ENCODE assay signal across 19 mouse cellular contexts in genomic region chr7:126007132-126007910, GRCm38 (mm10).
A peak's percentile ranks its signal among the peaks of the same experiment; 100 is the strongest.
DNase-seq lines count a peak whose midpoint lies in the region; ATAC-seq and TF ChIP-seq lines count a peak whose summit lies in the region.
"Had no signal": no experiment of that assay in that cellular context is flagged by ENCODE, and none has a peak within 500 bp of the region (broad histone marks: within the 10 kb centered on the region; RNA-seq: fewer than 3 reads in every experiment).

No protein-coding gene starts in this region.

- peak overlapping the region; percentile 84 for H3K27ac ChIP-seq in hindbrain, embryonic 10.5 days
- no peak overlapping the region for H3K27ac ChIP-seq in hindbrain, postnatal 0 days
- H3K27ac ChIP-seq in neural tube, embryonic 11.5 days (ENCODE audit: low read depth, low read length), result peak overlapping the region; percentile 81
- H3K27ac ChIP-seq in neural tube, embryonic 15.5 days (replicated peaks), result peak overlapping the region; percentile 28; the same call in 1 of the 2 replicates
- H3K27ac ChIP-seq: embryonic facial prominence, embryonic 15.5 days; forebrain, embryonic 10.5 days; hindbrain, embryonic 15.5 days had no signal

- no peak overlapping the region for H3K4me3 ChIP-seq in hindbrain, embryonic 10.5 days
- no peak overlapping the region for H3K4me3 ChIP-seq in hindbrain, postnatal 0 days (ENCODE audit: low read length)
- H3K4me3 ChIP-seq in neural tube, embryonic 11.5 days (ENCODE audit: low read depth, low read length), result no peak overlapping the region
- H3K4me3 ChIP-seq in neural tube, embryonic 15.5 days (replicated peaks), result no peak overlapping the region
- H3K4me3 ChIP-seq: embryonic facial prominence, embryonic 15.5 days; erythroblast, embryonic 14.5 days; forebrain, embryonic 10.5 days; heart, embryonic 12.5 days; hindbrain, embryonic 15.5 days had no signal

- no peaks in the 10 kb centered on the region for H3K36me3 ChIP-seq in hindbrain, embryonic 10.5 days
- no peaks in the 10 kb centered on the region for H3K36me3 ChIP-seq in hindbrain, postnatal 0 days (ENCODE audit: insufficient read depth, low read length)
- no peaks in the 10 kb centered on the region for H3K36me3 ChIP-seq in neural tube, embryonic 11.5 days (ENCODE audit: control insufficient read depth, insufficient read depth, low read length)
- H3K36me3 ChIP-seq in neural tube, embryonic 15.5 days, result no peaks in the 10 kb centered on the region
- H3K36me3 ChIP-seq: embryonic facial prominence, embryonic 15.5 days; forebrain, embryonic 10.5 days; heart, embryonic 12.5 days; hindbrain, embryonic 15.5 days had no signal

- peaks cover 76% of the 10 kb centered on the region for H3K4me1 ChIP-seq in hindbrain, embryonic 10.5 days (replicated peaks)
- H3K4me1 ChIP-seq in hindbrain, postnatal 0 days (ENCODE audit: insufficient read depth, low read length), result peaks cover 6% of the 10 kb centered on the region
- H3K4me1 ChIP-seq in neural tube, embryonic 11.5 days (ENCODE audit: control insufficient read depth, insufficient read depth, low read length), result peaks cover 20% of the 10 kb centered on the region
- peaks cover 34% of the 10 kb centered on the region for H3K4me1 ChIP-seq in neural tube, embryonic 15.5 days

- DNase-seq in hindbrain, embryonic 10.5 days (ENCODE audit: low spot score), result no peak
- DNase-seq in hindbrain, postnatal 0 days (ENCODE audit: low spot score), result no peak
- DNase-seq in neural tube, embryonic 11.5 days (ENCODE audit: low spot score), result no peak
- DNase-seq in neural tube, embryonic 10.5 days (ENCODE audit: extremely low spot score, low spot score), result no peak
- DNase-seq in mesoderm, embryonic 11.5 days (ENCODE audit: low read depth, low spot score), result peak; percentile 74
- no peak for DNase-seq in cerebellum, adult 18-20 months
- DNase-seq in spleen, postnatal 36 days (ENCODE audit: low spot score in 2 of 2), result no peak
- DNase-seq: adrenal gland, adult 2 months; adrenal gland, postnatal 25 days; cerebellum, adult 8-10 months; cerebellum, postnatal 14 days; gastrocnemius, postnatal 14 days had no signal

- no peaks in the 10 kb centered on the region for H3K9me3 ChIP-seq in hindbrain, embryonic 10.5 days
- H3K9me3 ChIP-seq in hindbrain, postnatal 0 days (ENCODE audit: low read length), result no peaks in the 10 kb centered on the region
- no peaks in the 10 kb centered on the region for H3K9me3 ChIP-seq in neural tube, embryonic 11.5 days (ENCODE audit: control insufficient read depth, low read length)
- no peaks in the 10 kb centered on the region for H3K9me3 ChIP-seq in neural tube, embryonic 15.5 days (replicated peaks)
- H3K9me3 ChIP-seq: embryonic facial prominence, embryonic 15.5 days; forebrain, embryonic 10.5 days; heart, embryonic 12.5 days; hindbrain, embryonic 15.5 days had no signal

- H3K27me3 ChIP-seq in hindbrain, embryonic 10.5 days (ENCODE audit: insufficient read depth, poor library complexity, severe bottlenecking), result no peaks in the 10 kb centered on the region
- H3K27me3 ChIP-seq in hindbrain, postnatal 0 days (ENCODE audit: insufficient read depth, low read length), result no peaks in the 10 kb centered on the region
- no peaks in the 10 kb centered on the region for H3K27me3 ChIP-seq in neural tube, embryonic 11.5 days (ENCODE audit: control insufficient read depth, insufficient read depth, low read length)
- H3K27me3 ChIP-seq in neural tube, embryonic 15.5 days (replicated peaks), result no peaks in the 10 kb centered on the region
- H3K27me3 ChIP-seq: embryonic facial prominence, embryonic 15.5 days; hindbrain, embryonic 15.5 days had no signal

- TF ChIP-seq CTCF in hindbrain, postnatal 0 days (IDR thresholded peaks at IDR 0.05; ENCODE audit: low read depth), result no peak

- no peak overlapping the region for H3K9ac ChIP-seq in hindbrain, postnatal 0 days (replicated peaks; ENCODE audit: low read length)
- no peak overlapping the region for H3K9ac ChIP-seq in neural tube, embryonic 11.5 days (ENCODE audit: low read length)
- no peak overlapping the region for H3K9ac ChIP-seq in neural tube, embryonic 15.5 days (replicated peaks)
- H3K9ac ChIP-seq: embryonic facial prominence, embryonic 15.5 days; heart, embryonic 12.5 days; hindbrain, embryonic 15.5 days had no signal

- 80% methylated on average over 10 of the region's 10 CpGs for WGBS in hindbrain, embryonic 10.5 days
- WGBS in hindbrain, postnatal 0 days, result 53% methylated on average over 10 of the region's 10 CpGs
- WGBS in neural tube, embryonic 11.5 days, result 46% methylated on average over 10 of the region's 10 CpGs
- 24% methylated on average over 10 of the region's 10 CpGs for WGBS in neural tube, embryonic 15.5 days

- no peak for ATAC-seq in hindbrain, postnatal 0 days
- peak; percentile 58 for ATAC-seq in neural tube, embryonic 11.5 days (ENCODE audit: insufficient read depth, low FRiP score, low TSS enrichment)
- no peak for ATAC-seq in neural tube, embryonic 15.5 days (ENCODE audit: low FRiP score)
- ATAC-seq: forebrain, embryonic 16.5 days had no signal

- H3K4me2 ChIP-seq in hindbrain, postnatal 0 days (ENCODE audit: low read depth, low read length), result no peak overlapping the region
- H3K4me2 ChIP-seq in neural tube, embryonic 11.5 days (ENCODE audit: low read depth), result no peak overlapping the region
- H3K4me2 ChIP-seq in neural tube, embryonic 15.5 days, result no peak overlapping the region
- H3K4me2 ChIP-seq: embryonic facial prominence, embryonic 15.5 days; heart, embryonic 12.5 days; hindbrain, embryonic 15.5 days had no signal
